Mouse (Mus musculus) MEL (cell line): ENCODE measurements at regions not wholly inside any gene's neighbourhood (a gene's known extent, or its start where the extent isn't known, plus 50 kb on each side); places are given as distances from the start of the nearest gene placed in this dataset.

Experiments used
- CTCF ChIP-seq, 3 experiments: IDR thresholded peaks in 2 of 3; conservative IDR thresholded peaks in 1 of 3; 2 replicates each; pipeline ENCODE4 v1.5.1; 2011 to 2012; ENCODE audit warnings: low read length in 3 of 3, low read depth in 2 of 3, mild to moderate bottlenecking in 2 of 3, improper control_type of control experiment in 1 of 3, inconsistent platforms in 1 of 3, mixed read lengths in 1 of 3, moderate library complexity in 1 of 3; ENCODE audit not compliant: control insufficient read depth in 1 of 3, insufficient read depth in 1 of 3, poor library complexity in 1 of 3, severe bottlenecking in 1 of 3
- RCOR1 ChIP-seq: IDR thresholded peaks from 2 replicates; pipeline ENCODE4 v1.6.1; 2012; ENCODE audit warnings: low read depth, mild to moderate bottlenecking, inconsistent platforms, low read length, improper control_type of control experiment

DNA sequence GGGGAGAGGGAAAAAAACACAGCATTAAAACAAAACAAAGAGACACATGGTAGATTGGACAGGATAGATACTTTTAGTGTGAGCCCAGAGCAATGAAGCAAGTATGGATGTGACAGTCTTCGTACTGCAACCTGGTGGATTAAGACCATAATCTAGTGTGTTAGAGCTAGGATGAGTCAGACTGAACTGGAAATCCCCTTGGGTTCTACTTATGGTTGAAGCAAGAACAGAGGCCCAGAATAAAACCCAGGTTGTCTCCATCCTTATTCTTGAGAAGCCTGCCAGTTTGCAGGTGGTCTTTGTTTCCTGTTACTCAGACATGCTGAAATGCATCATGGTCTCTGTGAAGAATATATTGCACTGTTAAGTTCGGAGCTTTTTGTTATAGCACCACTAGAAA is 447.4 kb upstream of the Mef2c start:
- no peak for TF ChIP-seq CTCF (IDR thresholded peaks at IDR 0.05 in 2 of 3, conservative IDR thresholded peaks at IDR 0.05 in 1 of 3; ENCODE audit: control insufficient read depth in 1 of 3, insufficient read depth in 1 of 3, low read depth in 2 of 3, low read length in 3 of 3, poor library complexity in 1 of 3, severe bottlenecking in 1 of 3)
- no peak for TF ChIP-seq RCOR1
